Mouse (Mus musculus) gastrocnemius, adult 18-20 months (tissue): ENCODE data around the gene F2rl3. TPM values are rescaled to one million over a fixed set of nuclear protein-coding genes. Genes with fewer than 3 reads are reported as not detected.

Source experiments
- DNase-seq: peaks from one replicate; pipeline ENCODE4 v3.0.0; 2021; ENCODE audit warnings: low spot score
- long read RNA-seq, 2 experiments: library from polyadenylated mRNA; stranded (forward); transcript quantifications; one replicate each; pipeline ENCODE4 v2.0.0; 2021
- total RNA-seq, 2 experiments: library from RNA; stranded (reverse); gene quantifications; 2 replicates each; pipeline ENCODE4 v1.2.3; 2021

Gene F2rl3
- total RNA-seq: 1 to 10 TPM; 1.3 to 1.4 TPM
- long read RNA-seq, experiment 1: 0 reads
- long read RNA-seq, experiment 2: 0 reads

GRCm38 (mm10) chr8:72761322-72762051, at the start of gene F2rl3:
F2rl3 (plus strand) TSS chr8:72761880.
- DNase-seq: no peak

GRCm38 (mm10) chr8:72712569-72712968, 49.1 kb upstream of the F2rl3 start:
- no peak for DNase-seq

- no peak for DNase-seq
These were observed 45.1 kb upstream of the F2rl3 start for GRCm38 (mm10) chr8:72716594-72716993.

- no peak for DNase-seq
These were observed 41.1 kb upstream of the F2rl3 start for GRCm38 (mm10) chr8:72720541-72720940.

GRCm38 (mm10) chr8:72722769-72723650, 38.7 kb upstream of the F2rl3 start, which contains the start of gene Sin3b:
Sin3b (plus strand) TSS chr8:72723285.
- DNase-seq: peak; percentile 97

- DNase-seq: peak; percentile 6
These were observed 38.1 kb upstream of the F2rl3 start for GRCm38 (mm10) chr8:72723651-72724001.

- DNase-seq: no peak
These were observed 33.0 kb upstream of the F2rl3 start for GRCm38 (mm10) chr8:72728636-72729035.

GRCm38 (mm10) chr8:72735001-72735400, 26.7 kb upstream of the F2rl3 start:
- DNase-seq: no peak

GRCm38 (mm10) chr8:72736868-72737267, 24.8 kb upstream of the F2rl3 start:
- DNase-seq: no peak

- DNase-seq: peak; percentile 33
These were observed 15.6 kb upstream of the F2rl3 start for GRCm38 (mm10) chr8:72746061-72746460.

- no peak for DNase-seq
These were observed 11.8 kb upstream of the F2rl3 start for GRCm38 (mm10) chr8:72749846-72750245.

- no peak for DNase-seq
These were observed 11.4 kb upstream of the F2rl3 start for GRCm38 (mm10) chr8:72750266-72750665.

- DNase-seq: no peak
These were observed 10.6 kb upstream of the F2rl3 start for GRCm38 (mm10) chr8:72751126-72751525.

GRCm38 (mm10) chr8:72752289-72752688, 9.4 kb upstream of the F2rl3 start:
- DNase-seq: no peak

- no peak for DNase-seq
These were observed 8.5 kb upstream of the F2rl3 start for GRCm38 (mm10) chr8:72753165-72753564.

GRCm38 (mm10) chr8:72753781-72754180, 7.9 kb upstream of the F2rl3 start:
- DNase-seq: no peak

GRCm38 (mm10) chr8:72756031-72756430, 5.6 kb upstream of the F2rl3 start:
- DNase-seq: no peak

GRCm38 (mm10) chr8:72756771-72757390, 4.8 kb upstream of the F2rl3 start:
- no peak for DNase-seq

- DNase-seq: no peak
These were observed 4.1 kb upstream of the F2rl3 start for GRCm38 (mm10) chr8:72757426-72758195.

- no peak for DNase-seq
These were observed 3.4 kb upstream of the F2rl3 start for GRCm38 (mm10) chr8:72758310-72758709.

- DNase-seq: no peak
These were observed 1.5 kb upstream of the F2rl3 start for GRCm38 (mm10) chr8:72760216-72760615.
